Mouse (Mus musculus) limb, embryonic 15.5 days (tissue): ENCODE measurements around the gene Angel2. TPM values are rescaled to one million over a fixed set of nuclear protein-coding genes. Genes with fewer than 3 reads are reported as not detected.

ENCODE experiments used
- ATAC-seq: fragments of 200-750 bp; cut with Nextera tagmentation; 2 replicates; pipeline ENCODE4 v1.8.0; 2017; ENCODE audit warnings: low read depth, moderate TSS enrichment; ENCODE audit not compliant: insufficient number of reproducible peaks, low FRiP score, low TSS enrichment
- H3K27ac ChIP-seq: fragments of 300-500 bp; sonication (generic); 2 replicates; pipeline ENCODE4 v1.5.1; 2015; ENCODE audit warnings: moderate library complexity, mild to moderate bottlenecking, inconsistent platforms
- H3K27me3 ChIP-seq: fragments of 300-500 bp; sonication (generic); 2 replicates; pipeline ENCODE4 v1.6.1; 2015; ENCODE audit warnings: inconsistent platforms
- H3K36me3 ChIP-seq: fragments of 300-500 bp; sonication (generic); 2 replicates; pipeline ENCODE4 v1.6.1; 2015; ENCODE audit warnings: inconsistent platforms
- H3K4me1 ChIP-seq: fragments of 300-500 bp; sonication (generic); 2 replicates; pipeline ENCODE4 v1.6.1; 2015; ENCODE audit warnings: inconsistent platforms
- H3K4me2 ChIP-seq: fragments of 300-500 bp; sonication (generic); 2 replicates; pipeline ENCODE4 v1.6.1; 2015; ENCODE audit warnings: mild to moderate bottlenecking, inconsistent platforms
- H3K4me3 ChIP-seq: fragments of 300-500 bp; sonication (generic); 2 replicates; pipeline ENCODE4 v1.5.1; 2015; ENCODE audit warnings: mild to moderate bottlenecking, inconsistent platforms
- H3K9ac ChIP-seq: fragments of 300-500 bp; sonication (generic); 2 replicates; pipeline ENCODE4 v1.6.1; 2015; ENCODE audit warnings: inconsistent platforms
- H3K9me3 ChIP-seq: fragments of 300-500 bp; sonication (generic); 2 replicates; pipeline ENCODE4 v1.6.1; 2016; ENCODE audit warnings: inconsistent platforms
- WGBS: fragments of 180-500 bp; shearing (Covaris S2); methylation state at CpG from one replicate; pipeline ENCODE4 v1.1.7; 2015; 5-methylcytosine and 5-hydroxymethylcytosine counted together
- polyA plus RNA-seq: library from polyadenylated mRNA; unstranded; fragments of >200 nt; fragmentation: Nextera tagmentation; extraction: Ambion mirVana; gene quantifications from 2 replicates; pipeline ENCODE4 v1.2.1, GENCODE M21; 2015

Gene Angel2
- polyA plus RNA-seq, 1 experiment from 2014 or later: 40.3 TPM

DNA sequence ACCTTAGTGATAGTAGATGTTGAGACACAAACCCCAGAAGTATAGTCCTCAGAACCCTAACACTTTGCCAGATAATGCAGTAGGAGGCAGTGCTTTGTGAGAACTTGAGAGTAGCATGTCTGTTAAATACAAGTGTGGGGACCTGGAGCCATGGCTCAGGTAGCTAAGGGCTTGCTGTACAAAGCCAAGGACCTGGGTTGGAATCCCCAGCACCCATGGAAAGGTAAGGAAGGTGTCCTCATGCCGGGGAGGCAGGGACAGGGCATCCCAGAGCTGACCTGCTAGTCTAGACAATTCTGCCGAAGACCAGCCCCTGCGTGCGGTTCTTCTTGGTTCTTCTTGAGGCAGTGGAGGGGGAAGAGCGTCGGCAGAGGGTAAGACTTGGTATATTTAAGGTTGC lies 5.3 kb downstream of the Angel2 start:
- Histone ChIP-seq H3K36me3 (peaks cover 21% of the 10 kb centered on the region), H3K27me3 (no peaks in the 10 kb centered on the region), H3K9me3 (no peaks in the 10 kb centered on the region), H3K4me1 (peaks cover 8% of the 10 kb centered on the region; the same call in 1 of the 2 replicates), H3K4me2 (no peak overlapping the region), H3K9ac (no peak overlapping the region), H3K27ac (no peak overlapping the region), H3K4me3 (no peak overlapping the region)
- 75% methylated on average over 6 of the region's 6 CpGs for WGBS
- no peak for ATAC-seq

DNA sequence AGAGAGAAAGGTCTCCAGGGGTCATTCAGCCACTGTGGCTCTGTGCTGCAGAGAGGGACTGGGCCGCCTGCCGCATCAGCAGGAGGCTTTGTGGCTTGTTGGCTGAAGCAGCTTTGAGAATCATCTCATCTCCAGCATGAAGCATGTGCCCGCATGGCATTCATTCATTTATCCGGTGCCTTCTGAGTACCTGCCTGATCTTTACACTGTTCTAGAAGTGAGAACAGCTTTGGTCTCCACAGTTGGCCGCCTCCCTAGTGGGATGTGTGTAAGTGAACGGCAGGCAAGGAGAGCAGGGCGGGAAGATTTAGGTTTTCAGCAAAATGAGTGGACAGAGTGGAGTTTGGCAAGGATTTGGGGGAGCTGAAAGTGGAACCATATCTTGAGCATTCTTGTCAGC lies 14.9 kb downstream of the Angel2 start:
- no peak overlapping the region for H3K9ac ChIP-seq
- no peak overlapping the region for H3K27ac ChIP-seq
- H3K4me2 ChIP-seq: no peak overlapping the region
- H3K27me3 ChIP-seq: no peaks in the 10 kb centered on the region
- ATAC-seq: no peak
- H3K4me3 ChIP-seq: no peak overlapping the region
- H3K4me1 ChIP-seq: no peaks in the 10 kb centered on the region
- 88% methylated on average over 7 of the region's 7 CpGs for WGBS
- H3K9me3 ChIP-seq: no peaks in the 10 kb centered on the region
- peaks cover 69% of the 10 kb centered on the region for H3K36me3 ChIP-seq

GRCm38 (mm10) chr1:190944109-190944760 lies 19.3 kb downstream of the Angel2 start:
- H3K9me3 ChIP-seq: no peaks in the 10 kb centered on the region
- no peak overlapping the region for H3K4me2 ChIP-seq
- H3K9ac ChIP-seq: no peak overlapping the region
- peak; percentile 52; the same call in 1 of the 2 replicates for ATAC-seq
- H3K27ac ChIP-seq: no peak overlapping the region
- H3K27me3 ChIP-seq: no peaks in the 10 kb centered on the region
- H3K36me3 ChIP-seq: peaks cover 89% of the 10 kb centered on the region
- WGBS: 52% methylated on average over 6 of the region's 6 CpGs
- no peaks in the 10 kb centered on the region for H3K4me1 ChIP-seq
- no peak overlapping the region for H3K4me3 ChIP-seq

DNA sequence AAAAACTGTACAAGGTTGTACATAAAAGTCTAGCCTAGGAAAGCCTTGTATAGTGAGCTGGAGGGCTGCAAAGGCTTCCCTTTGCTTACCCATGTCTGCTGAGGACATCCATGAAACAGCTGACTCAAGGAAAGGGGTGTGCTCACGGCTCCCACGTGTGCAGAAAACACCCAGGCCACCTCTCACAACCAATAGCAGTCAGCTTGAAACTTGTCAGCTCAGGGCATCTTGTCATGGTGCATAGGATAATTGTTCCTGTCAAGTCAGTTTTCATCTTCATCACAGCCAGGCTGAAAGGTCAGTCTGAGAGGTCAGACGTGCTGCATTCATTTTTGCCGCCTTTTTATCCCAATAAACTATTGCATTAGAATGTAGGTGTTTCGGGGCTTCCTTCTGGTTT lies 23.1 kb downstream of the Angel2 start:
- H3K36me3 ChIP-seq: peaks cover 86% of the 10 kb centered on the region
- 79% methylated on average over 5 of the region's 5 CpGs for WGBS
- no peak overlapping the region for H3K27ac ChIP-seq
- H3K4me3 ChIP-seq: no peak overlapping the region
- no peak overlapping the region for H3K9ac ChIP-seq
- ATAC-seq: no peak
- no peaks in the 10 kb centered on the region for H3K9me3 ChIP-seq
- no peaks in the 10 kb centered on the region for H3K4me1 ChIP-seq
- no peaks in the 10 kb centered on the region for H3K27me3 ChIP-seq
- H3K4me2 ChIP-seq: no peak overlapping the region

DNA sequence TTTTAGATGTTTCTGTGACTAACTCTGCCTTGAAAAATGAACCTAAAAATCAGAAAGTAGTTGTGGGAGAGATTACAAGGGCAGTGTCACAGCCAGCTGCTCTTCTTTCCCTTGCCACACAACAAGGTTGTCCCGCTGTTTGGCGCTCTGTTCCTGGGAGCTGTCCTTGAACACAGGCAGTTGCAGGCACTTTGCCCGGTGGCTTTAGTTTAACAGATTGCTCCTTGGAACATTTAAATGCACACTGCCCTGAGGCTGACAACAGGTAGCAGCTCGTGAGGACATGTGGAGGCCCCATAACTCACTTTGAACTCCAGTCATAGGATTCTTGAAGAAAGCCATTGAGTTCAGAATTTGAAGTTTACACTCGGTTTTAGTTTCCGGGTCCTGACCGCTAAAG lies 23.5 kb downstream of the Angel2 start:
- H3K4me1 ChIP-seq: no peaks in the 10 kb centered on the region

GRCm38 (mm10) chr1:190948846-190949245 lies 23.9 kb downstream of the Angel2 start:
- 78% methylated on average over 17 of the region's 17 CpGs for WGBS
- H3K4me2 ChIP-seq: no peak overlapping the region
- H3K9me3 ChIP-seq: no peaks in the 10 kb centered on the region
- peaks cover 86% of the 10 kb centered on the region for H3K36me3 ChIP-seq
- no peaks in the 10 kb centered on the region for H3K27me3 ChIP-seq
- no peak overlapping the region for H3K27ac ChIP-seq
- H3K4me1 ChIP-seq: no peaks in the 10 kb centered on the region
- ATAC-seq: no peak
- H3K9ac ChIP-seq: no peak overlapping the region
- no peak overlapping the region for H3K4me3 ChIP-seq

More for the DNA sequence above, 23.5 kb downstream of the Angel2 start:
- Histone ChIP-seq H3K9ac (no peak overlapping the region), H3K9me3 (no peaks in the 10 kb centered on the region), H3K4me2 (no peak overlapping the region), H3K27me3 (no peaks in the 10 kb centered on the region), H3K36me3 (peaks cover 86% of the 10 kb centered on the region), H3K4me3 (no peak overlapping the region), H3K27ac (no peak overlapping the region)
- ATAC-seq: no peak
- WGBS: 65% methylated on average over 7 of the region's 7 CpGs

DNA sequence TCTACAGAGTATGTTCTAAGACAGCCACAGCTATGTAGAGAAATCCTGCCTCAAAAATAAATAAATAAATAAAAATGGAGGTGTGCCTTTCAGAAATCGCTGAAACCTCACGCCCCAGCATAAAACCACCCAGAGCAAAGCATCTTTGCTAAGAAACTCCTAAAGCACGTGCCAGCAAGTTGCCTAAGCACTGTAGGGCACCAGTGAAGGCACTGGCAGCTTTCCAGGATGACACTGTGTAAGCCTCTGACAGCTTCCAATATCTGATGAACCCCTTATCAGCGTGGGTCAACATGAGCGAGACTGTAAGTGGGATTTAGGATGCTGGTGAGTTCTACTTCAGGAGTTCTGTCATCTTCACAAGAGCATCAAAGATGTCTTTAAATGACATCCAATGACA lies 26.1 kb downstream of the Angel2 start:
- 89% methylated on average over 5 of the region's 5 CpGs for WGBS
- H3K27me3 ChIP-seq: no peaks in the 10 kb centered on the region
- H3K4me2 ChIP-seq: no peak overlapping the region
- no peak for ATAC-seq
- H3K4me3 ChIP-seq: no peak overlapping the region
- no peaks in the 10 kb centered on the region for H3K9me3 ChIP-seq
- H3K4me1 ChIP-seq: no peaks in the 10 kb centered on the region
- peaks cover 88% of the 10 kb centered on the region for H3K36me3 ChIP-seq
- no peak overlapping the region for H3K9ac ChIP-seq
- no peak overlapping the region for H3K27ac ChIP-seq

DNA sequence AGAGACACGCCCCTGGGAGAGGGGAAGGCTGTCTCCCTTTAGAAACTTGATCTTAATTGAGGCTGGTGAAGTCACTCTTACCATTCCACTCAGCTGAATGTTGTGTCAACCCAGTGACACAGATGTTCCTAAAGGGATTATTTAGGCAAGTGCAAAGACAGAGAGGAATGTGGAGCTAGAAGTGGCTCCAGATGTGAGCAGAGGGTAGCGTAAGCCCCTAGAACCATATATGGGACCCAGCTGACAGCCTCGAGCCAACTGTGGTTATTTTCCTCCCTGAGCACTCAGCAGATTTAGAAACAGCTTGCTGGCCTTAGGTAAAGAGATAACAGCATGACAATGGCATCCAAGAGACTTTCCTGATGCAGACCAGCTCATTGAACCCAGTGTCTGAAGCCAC lies 28.1 kb downstream of the Angel2 start:
- peak; percentile 54; the same call in 1 of the 2 replicates for ATAC-seq
- no peaks in the 10 kb centered on the region for H3K4me1 ChIP-seq
- no peak overlapping the region for H3K9ac ChIP-seq
- no peak overlapping the region for H3K4me3 ChIP-seq
- peak overlapping the region; percentile 24; the same call in 1 of the 2 replicates for H3K27ac ChIP-seq
- WGBS: 48% methylated on average over 3 of the region's 3 CpGs
- H3K9me3 ChIP-seq: no peaks in the 10 kb centered on the region
- peaks cover 94% of the 10 kb centered on the region for H3K36me3 ChIP-seq
- H3K4me2 ChIP-seq: no peak overlapping the region
- no peaks in the 10 kb centered on the region for H3K27me3 ChIP-seq

- H3K36me3 ChIP-seq: peaks cover 91% of the 10 kb centered on the region
- H3K27ac ChIP-seq: no peak overlapping the region
- H3K4me1 ChIP-seq: no peaks in the 10 kb centered on the region
- no peaks in the 10 kb centered on the region for H3K9me3 ChIP-seq
- H3K4me3 ChIP-seq: no peak overlapping the region
- 77% methylated on average over 5 of the region's 5 CpGs for WGBS
- H3K4me2 ChIP-seq: no peak overlapping the region
- no peak for ATAC-seq
- no peak overlapping the region for H3K9ac ChIP-seq
- no peaks in the 10 kb centered on the region for H3K27me3 ChIP-seq
Measured at GRCm38 (mm10) chr1:190958821-190959220, 33.9 kb downstream of the Angel2 start.

GRCm38 (mm10) chr1:190962760-190963159 lies 37.8 kb downstream of the Angel2 start:
- Histone ChIP-seq H3K9ac (no peak overlapping the region), H3K36me3 (peaks cover 86% of the 10 kb centered on the region), H3K4me2 (no peak overlapping the region), H3K27ac (no peak overlapping the region), H3K9me3 (no peaks in the 10 kb centered on the region), H3K27me3 (no peaks in the 10 kb centered on the region), H3K4me3 (no peak overlapping the region), H3K4me1 (no peaks in the 10 kb centered on the region)
- no peak for ATAC-seq
- WGBS: 89% methylated on average over 3 of the region's 3 CpGs

DNA sequence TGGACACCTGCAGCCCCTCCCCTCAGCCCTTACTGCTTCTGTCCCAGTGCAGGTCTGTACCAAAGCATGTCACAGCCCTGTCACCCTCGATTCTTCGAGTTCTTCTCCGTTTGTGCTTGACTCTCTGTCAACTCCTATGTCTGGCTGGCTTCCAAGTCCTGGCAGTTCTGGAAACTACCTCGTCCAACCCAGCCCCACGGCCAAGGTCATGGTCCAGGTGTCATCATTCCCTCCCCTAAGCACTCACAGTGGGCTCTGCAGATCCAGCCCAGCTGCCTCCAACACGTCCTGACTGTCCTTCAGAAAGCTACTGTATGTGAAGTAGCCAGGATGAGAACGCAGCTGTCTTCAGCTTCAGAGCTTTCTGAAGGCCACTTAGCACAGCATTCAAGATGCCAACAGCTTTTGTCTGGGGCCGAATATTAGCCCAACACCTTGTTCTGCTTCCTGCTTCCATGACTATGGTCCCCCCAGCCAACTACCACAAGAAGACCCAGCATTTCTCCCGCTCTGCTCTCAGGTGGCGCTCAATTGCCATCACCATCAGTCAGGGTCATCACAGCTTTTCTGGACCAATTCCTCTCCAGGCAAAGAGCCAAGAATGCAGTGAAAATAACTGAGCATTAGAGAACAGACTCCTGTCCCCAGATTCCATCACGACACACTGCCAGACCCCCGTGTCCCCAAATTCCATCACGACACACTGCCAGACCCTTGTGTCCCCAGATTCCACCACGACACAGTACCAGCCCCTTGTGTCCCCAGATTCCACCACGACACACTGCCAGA lies 40.3 kb downstream of the Angel2 start:
- no peak overlapping the region for H3K27ac ChIP-seq
- H3K4me3 ChIP-seq: no peak overlapping the region
- 80% methylated on average over 15 of the region's 15 CpGs for WGBS
- no peaks in the 10 kb centered on the region for H3K9me3 ChIP-seq
- ATAC-seq: no peak
- H3K4me1 ChIP-seq: no peaks in the 10 kb centered on the region
- no peak overlapping the region for H3K4me2 ChIP-seq
- peaks cover 81% of the 10 kb centered on the region for H3K36me3 ChIP-seq
- no peak overlapping the region for H3K9ac ChIP-seq
- no peaks in the 10 kb centered on the region for H3K27me3 ChIP-seq

- no peaks in the 10 kb centered on the region for H3K9me3 ChIP-seq
- no peak overlapping the region for H3K27ac ChIP-seq
- no peak overlapping the region for H3K9ac ChIP-seq
- 0 out of 2 replicates have a peak, but pooled peaks cover 4% of the 10 kb centered on the region for H3K4me1 ChIP-seq
- WGBS: 92% methylated on average over 7 of the region's 7 CpGs
- H3K27me3 ChIP-seq: no peaks in the 10 kb centered on the region
- H3K4me3 ChIP-seq: no peak overlapping the region
- ATAC-seq: no peak
- H3K36me3 ChIP-seq: peaks cover 78% of the 10 kb centered on the region
- no peak overlapping the region for H3K4me2 ChIP-seq
Measured at GRCm38 (mm10) chr1:190968010-190968409, 43.1 kb downstream of the Angel2 start.
